Mouse (Mus musculus) hindbrain, postnatal 0 days (tissue): Measurements from ENCODE around the gene Cfap299. TPM values are rescaled to one million over a fixed set of nuclear protein-coding genes. Genes with fewer than 3 reads are reported as not detected.

Source experiments
- ATAC-seq: fragments of 200-750 bp; cut with Nextera tagmentation; 2 replicates; pipeline ENCODE4 v1.8.0; 2017; ENCODE audit warnings: mild to moderate bottlenecking, moderate TSS enrichment, moderate library complexity
- DNase-seq: peaks from one replicate; pipeline ENCODE4 v3.0.0-alpha.2; 2015; ENCODE audit warnings: low spot score
- H3K27ac ChIP-seq: fragments of 300-500 bp; sonication (generic); 2 replicates; pipeline ENCODE4 v1.5.1; 2014; ENCODE audit warnings: mild to moderate bottlenecking
- H3K27me3 ChIP-seq: fragments of 300-500 bp; sonication (generic); 2 replicates; pipeline ENCODE4 v1.6.1; 2014; ENCODE audit warnings: low read length, mixed read lengths; ENCODE audit not compliant: insufficient read depth
- H3K36me3 ChIP-seq: fragments of 300-500 bp; sonication (generic); 2 replicates; pipeline ENCODE4 v1.6.1; 2014; ENCODE audit warnings: low read length, mixed read lengths; ENCODE audit not compliant: insufficient read depth
- H3K4me1 ChIP-seq: fragments of 300-500 bp; sonication (generic); 2 replicates; pipeline ENCODE4 v1.6.1; 2014; ENCODE audit warnings: antibody characterized with exemption, low read length, mixed read lengths; ENCODE audit not compliant: insufficient read depth
- H3K4me2 ChIP-seq: fragments of 300-500 bp; sonication (generic); 2 replicates; pipeline ENCODE4 v1.6.1; 2014; ENCODE audit warnings: low read depth, mild to moderate bottlenecking, low read length, moderate library complexity, mixed read lengths
- H3K4me3 ChIP-seq: fragments of 300-500 bp; sonication (generic); 2 replicates; pipeline ENCODE4 v1.5.1; 2014; ENCODE audit warnings: low read length
- H3K9ac ChIP-seq: fragments of 300-500 bp; sonication (generic); replicated peaks from 2 replicates; pipeline ENCODE4 v1.6.1; 2014; ENCODE audit warnings: mild to moderate bottlenecking, low read length, moderate library complexity, mixed read lengths
- H3K9me3 ChIP-seq: fragments of 300-500 bp; sonication (generic); 2 replicates; pipeline ENCODE4 v1.6.1; 2016; ENCODE audit warnings: low read length, mixed read lengths
- CTCF ChIP-seq: IDR thresholded peaks from 2 replicates; pipeline ENCODE4 v1.5.1; 2016; ENCODE audit warnings: antibody characterized with exemption, control low read depth, low read depth
- WGBS: fragments of 180-500 bp; shearing (Covaris S2); extraction: QIAGEN DNeasy Blood & Tissue Kit; methylation state at CpG from one replicate; pipeline ENCODE4 v1.1.7; 2014; 5-methylcytosine and 5-hydroxymethylcytosine counted together
- polyA plus RNA-seq: library from polyadenylated mRNA; unstranded; fragments of >200 nt; fragmentation: Nextera tagmentation; extraction: Ambion mirVana; gene quantifications from 2 replicates; pipeline ENCODE4 v1.2.1, GENCODE M21; 2015
- total RNA-seq: library from RNA; depleted of rRNA; stranded (reverse); fragments of >200 nt; gene quantifications from 2 replicates; pipeline ENCODE4 v1.2.3, GENCODE M21; 2014

Cfap299 gene
- total and polyA plus RNA-seq, 2 experiments from 2014 or later, result 1.0 to 2.3 TPM

DNA sequence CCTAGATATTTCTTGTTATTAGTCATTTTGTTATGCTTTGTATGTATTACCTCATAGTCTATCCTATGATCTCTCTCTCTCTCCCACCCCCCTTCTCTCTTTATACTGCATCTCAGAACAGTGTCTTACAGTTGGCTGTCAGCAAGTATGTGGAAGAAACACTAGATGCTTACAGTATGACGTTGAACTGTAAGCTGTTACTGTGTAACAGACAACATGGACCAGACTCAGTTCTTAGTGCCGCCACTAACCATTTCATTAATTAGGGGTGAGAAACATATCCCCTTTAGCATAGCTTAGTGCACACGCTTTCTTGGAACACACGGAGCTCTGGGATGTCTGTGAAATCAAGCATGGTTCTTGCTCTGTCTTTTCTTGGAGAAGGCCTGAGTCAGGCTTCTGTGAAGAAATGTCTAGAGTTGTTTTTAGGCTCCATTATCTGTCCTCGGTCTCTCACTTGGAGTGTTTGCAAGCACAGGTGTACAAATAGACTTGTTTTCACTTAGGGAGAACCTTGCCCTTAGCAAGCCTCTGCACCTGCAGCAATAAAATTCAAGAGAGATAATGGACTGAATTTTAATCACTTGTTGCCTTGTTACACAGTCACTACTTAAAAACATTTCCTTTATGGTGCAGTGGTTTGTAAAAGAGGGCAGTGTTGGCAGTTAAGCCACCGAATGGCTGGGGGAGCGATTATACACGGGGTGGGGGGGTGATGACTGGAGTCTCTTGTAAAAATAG, 47.1 kb downstream of the Cfap299 start:
- H3K36me3 ChIP-seq, result no peaks in the 10 kb centered on the region
- no peaks in the 10 kb centered on the region for H3K9me3 ChIP-seq
- H3K27ac ChIP-seq, result no peak overlapping the region
- H3K4me3 ChIP-seq, result no peak overlapping the region
- WGBS, result 57% methylated on average over 8 of the region's 8 CpGs
- DNase-seq, result no peak
- no peak for TF ChIP-seq CTCF
- H3K4me2 ChIP-seq, result no peak overlapping the region
- no peak overlapping the region for H3K9ac ChIP-seq
- H3K27me3 ChIP-seq, result no peaks in the 10 kb centered on the region
- no peaks in the 10 kb centered on the region for H3K4me1 ChIP-seq
- no peak for ATAC-seq

DNA sequence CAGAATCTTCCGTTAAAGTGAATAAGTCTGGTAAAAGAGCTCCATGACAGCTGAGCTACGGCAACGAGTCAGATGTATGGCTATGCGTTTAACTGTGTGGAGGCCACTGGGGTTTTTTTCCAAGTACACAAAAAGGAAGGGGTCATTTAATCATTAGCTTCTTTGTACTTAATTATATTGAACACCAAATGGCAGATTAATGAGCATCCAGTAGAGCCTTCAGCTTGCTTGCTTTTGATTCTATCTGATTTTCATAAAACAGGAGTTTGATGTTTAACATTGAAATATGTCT, 47.6 kb downstream of the Cfap299 start:
- 49% methylated on average over 4 of the region's 4 CpGs for WGBS
- ATAC-seq (no peak), DNase-seq (no peak)

DNA sequence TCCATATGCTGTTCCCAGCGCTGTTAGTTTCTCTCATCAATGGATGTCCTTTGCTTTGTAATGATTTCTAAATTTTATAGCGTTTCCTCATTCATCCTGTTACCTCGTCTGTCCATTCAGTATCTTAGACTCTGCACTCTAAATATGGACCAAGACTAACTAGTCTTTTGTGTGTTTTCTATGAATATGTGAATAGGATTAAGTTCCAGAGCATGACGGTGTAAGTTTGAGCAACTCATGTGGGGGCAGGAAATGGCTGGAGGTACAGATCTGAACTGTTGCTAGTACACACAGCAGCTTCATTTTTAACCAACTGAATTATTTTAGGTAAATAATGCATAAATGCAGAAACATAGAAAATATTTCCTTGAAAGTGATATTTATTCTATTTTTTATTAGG, 51.3 kb downstream of the Cfap299 start:
- DNase-seq (no peak), ATAC-seq (no peak)
- H3K4me2 ChIP-seq, result no peak overlapping the region
- no peak for TF ChIP-seq CTCF
- H3K27me3 ChIP-seq, result no peaks in the 10 kb centered on the region
- H3K9me3 ChIP-seq, result no peaks in the 10 kb centered on the region
- WGBS, result 55% methylated on average over 4 of the region's 4 CpGs
- no peaks in the 10 kb centered on the region for H3K36me3 ChIP-seq
- H3K9ac ChIP-seq, result no peak overlapping the region
- no peaks in the 10 kb centered on the region for H3K4me1 ChIP-seq
- no peak overlapping the region for H3K4me3 ChIP-seq
- H3K27ac ChIP-seq, result no peak overlapping the region

More for the DNA sequence above, 47.6 kb downstream of the Cfap299 start:
- H3K27me3 ChIP-seq, result no peaks in the 10 kb centered on the region
- no peaks in the 10 kb centered on the region for H3K4me1 ChIP-seq
- no peak overlapping the region for H3K4me2 ChIP-seq
- H3K9me3 ChIP-seq, result no peaks in the 10 kb centered on the region
- no peak overlapping the region for H3K9ac ChIP-seq
- no peaks in the 10 kb centered on the region for H3K36me3 ChIP-seq
- H3K27ac ChIP-seq, result no peak overlapping the region
- H3K4me3 ChIP-seq, result no peak overlapping the region
- TF ChIP-seq CTCF, result no peak

DNA sequence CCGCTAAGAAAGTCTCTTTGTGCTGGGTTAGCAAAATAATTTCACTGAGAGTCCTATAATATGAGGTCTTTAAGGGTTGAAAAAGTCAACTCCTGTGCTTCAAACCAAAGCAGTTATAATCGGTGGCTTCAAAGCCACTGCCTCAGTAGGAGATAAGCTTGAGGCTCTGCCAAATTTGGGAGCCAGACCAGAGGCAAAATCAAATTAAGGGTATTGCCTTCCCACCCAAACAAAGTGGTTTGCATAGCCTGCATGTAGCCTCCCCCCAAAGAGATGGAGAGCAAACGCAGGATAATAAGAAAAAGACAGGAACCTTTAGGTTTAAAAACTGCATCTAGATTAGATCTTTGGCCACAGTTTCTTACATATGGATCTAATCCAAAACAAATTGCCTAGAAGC, 58.0 kb downstream of the Cfap299 start:
- no peaks in the 10 kb centered on the region for H3K36me3 ChIP-seq
- H3K27ac ChIP-seq, result no peak overlapping the region
- WGBS, result 71% methylated on average over 3 of the region's 3 CpGs
- H3K27me3 ChIP-seq, result no peaks in the 10 kb centered on the region
- H3K4me3 ChIP-seq, result no peak overlapping the region
- ATAC-seq, result no peak
- H3K9ac ChIP-seq, result no peak overlapping the region
- H3K4me2 ChIP-seq, result no peak overlapping the region
- TF ChIP-seq CTCF, result no peak
- DNase-seq, result no peak
- H3K9me3 ChIP-seq, result no peaks in the 10 kb centered on the region
- H3K4me1 ChIP-seq, result no peaks in the 10 kb centered on the region

DNA sequence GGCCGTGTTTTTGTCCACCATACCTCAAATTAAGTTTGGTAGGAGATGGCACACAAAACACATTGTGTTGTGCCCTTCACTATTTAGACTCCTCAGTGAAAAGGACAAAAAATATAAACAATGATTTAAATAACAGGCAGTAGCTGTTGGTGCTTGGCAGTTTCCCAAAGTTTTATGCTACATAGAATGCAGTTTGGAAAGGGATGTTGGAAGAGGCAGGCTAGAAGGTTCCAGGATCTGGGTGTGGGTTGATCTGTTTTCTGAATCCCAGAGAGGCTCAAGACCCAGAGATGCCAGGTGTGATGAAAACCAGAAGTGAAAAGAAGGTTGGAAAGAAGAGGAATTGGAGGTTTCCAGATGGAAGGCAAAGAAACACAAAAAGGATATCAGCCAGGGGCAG, 73.1 kb downstream of the Cfap299 start:
- no peak for DNase-seq
- no peaks in the 10 kb centered on the region for H3K36me3 ChIP-seq

DNA sequence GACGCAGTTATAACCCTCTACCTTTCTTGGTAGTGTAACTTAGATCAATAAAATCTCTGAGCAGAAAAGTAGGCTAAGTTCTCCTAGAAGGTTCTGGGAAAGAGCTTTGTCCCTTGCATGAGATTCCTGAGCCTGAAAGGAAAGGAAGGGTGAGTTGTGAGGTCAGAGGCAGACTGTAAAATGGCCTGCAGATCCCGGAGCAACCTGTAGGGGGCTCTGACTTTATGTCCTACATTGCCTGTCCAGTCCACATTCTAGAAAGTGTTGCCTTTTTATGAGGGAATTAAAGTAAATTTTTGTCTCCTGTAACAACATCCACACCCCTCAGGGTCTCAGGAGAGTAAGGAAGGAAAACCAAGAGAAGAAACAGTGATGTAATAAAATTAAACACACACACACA, 81.0 kb downstream of the Cfap299 start:
- no peak overlapping the region for H3K4me3 ChIP-seq
- H3K4me2 ChIP-seq, result no peak overlapping the region
- no peak for DNase-seq
- no peaks in the 10 kb centered on the region for H3K9me3 ChIP-seq
- WGBS, result 71% methylated on average over 2 of the region's 2 CpGs
- no peaks in the 10 kb centered on the region for H3K27me3 ChIP-seq
- H3K27ac ChIP-seq, result no peak overlapping the region
- no peaks in the 10 kb centered on the region for H3K36me3 ChIP-seq
- no peak overlapping the region for H3K9ac ChIP-seq
- no peaks in the 10 kb centered on the region for H3K4me1 ChIP-seq
- peak; percentile 41 for TF ChIP-seq CTCF
- ATAC-seq, result no peak

More for the DNA sequence above, 73.1 kb downstream of the Cfap299 start:
- H3K9me3 ChIP-seq, result no peaks in the 10 kb centered on the region
- no peak overlapping the region for H3K4me3 ChIP-seq
- H3K9ac ChIP-seq, result no peak overlapping the region
- ATAC-seq, result no peak
- H3K4me1 ChIP-seq, result no peaks in the 10 kb centered on the region
- H3K27ac ChIP-seq, result no peak overlapping the region
- no peak for TF ChIP-seq CTCF
- 81% methylated on average over 1 of the region's 1 CpGs for WGBS
- no peak overlapping the region for H3K4me2 ChIP-seq
- no peaks in the 10 kb centered on the region for H3K27me3 ChIP-seq

DNA sequence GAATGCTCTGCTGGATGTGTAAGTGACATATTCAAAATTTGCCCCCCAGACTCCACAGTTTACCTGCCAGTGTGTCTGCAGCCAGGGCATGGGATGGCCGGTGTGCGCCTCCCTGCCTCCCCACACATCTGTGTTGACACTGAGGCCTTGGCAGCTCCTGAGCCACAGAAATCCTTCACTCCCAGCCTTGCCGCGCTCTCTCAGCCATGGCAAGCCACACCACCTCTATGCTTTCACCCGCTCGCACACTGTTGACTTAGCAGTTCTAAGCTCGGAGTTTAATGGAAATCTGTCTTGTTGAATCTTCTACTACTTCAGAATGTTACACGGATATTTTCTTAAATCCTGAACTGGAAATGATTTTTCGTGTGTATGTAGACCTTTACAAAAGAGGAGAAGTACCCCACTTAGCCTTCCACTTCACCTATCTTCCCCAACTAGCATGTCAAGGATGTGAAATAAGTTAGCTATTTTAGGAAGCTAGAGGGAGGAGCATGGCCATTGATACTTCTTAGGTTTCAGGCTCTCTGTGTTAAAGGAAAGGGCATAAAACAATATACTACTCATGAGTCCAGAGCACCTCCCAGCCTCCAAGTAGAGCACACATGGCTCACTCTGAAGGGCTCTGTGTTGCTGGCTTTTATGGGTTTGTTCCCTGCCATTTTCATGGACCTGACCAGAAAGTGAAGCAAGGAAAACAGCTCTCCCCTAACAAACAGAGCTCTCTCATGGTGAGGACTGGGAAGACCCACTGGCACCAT, 87.5 kb downstream of the Cfap299 start:
- H3K4me1 ChIP-seq, result no peaks in the 10 kb centered on the region
- H3K27me3 ChIP-seq, result no peaks in the 10 kb centered on the region
- no peak overlapping the region for H3K4me3 ChIP-seq
- no peaks in the 10 kb centered on the region for H3K36me3 ChIP-seq
- 93% methylated on average over 9 of the region's 9 CpGs for WGBS
- ATAC-seq (no peak), DNase-seq (no peak)
- H3K4me2 ChIP-seq, result no peak overlapping the region
- no peak overlapping the region for H3K9ac ChIP-seq
- TF ChIP-seq CTCF, result no peak
- no peak overlapping the region for H3K27ac ChIP-seq
- no peaks in the 10 kb centered on the region for H3K9me3 ChIP-seq
